In genomic region chr10:127291881-127292638, GRCm38 (mm10) we compare ENCODE assay signal across 8 mouse cellular contexts. TPM values are rescaled to one million over a fixed set of nuclear protein-coding genes. Genes with fewer than 3 reads are reported as not detected.
A peak's percentile ranks its signal among the peaks of the same experiment; 100 is the strongest.
DNase-seq lines count a peak whose midpoint lies in the region; ATAC-seq and TF ChIP-seq lines count a peak whose summit lies in the region.

No protein-coding gene starts in this region.

- peak overlapping the region; percentile 64 for H3K4me3 ChIP-seq in left cerebral cortex, adult 2 months
- peak overlapping the region; percentile 88 for H3K4me3 ChIP-seq in embryonic facial prominence, embryonic 10.5 days
- H3K4me3 ChIP-seq in intestine, embryonic 15.5 days (replicated peaks), result peak overlapping the region; percentile 69

- ATAC-seq in intestine, embryonic 15.5 days, result no peak

- H3K4me2 ChIP-seq in intestine, embryonic 15.5 days (replicated peaks), result peak overlapping the region; percentile 78

- H3K27ac ChIP-seq in left cerebral cortex, adult 2 months, result peak overlapping the region; percentile 4; the same call in 1 of the 2 replicates
- peak overlapping the region; percentile 95 for H3K27ac ChIP-seq in embryonic facial prominence, embryonic 10.5 days (replicated peaks)
- H3K27ac ChIP-seq in intestine, embryonic 15.5 days, result peak overlapping the region; percentile 92; the same call in 1 of the 2 replicates

- H3K36me3 ChIP-seq in embryonic facial prominence, embryonic 10.5 days (replicated peaks), result peaks cover 55% of the 10 kb centered on the region
- peaks cover 38% of the 10 kb centered on the region for H3K36me3 ChIP-seq in intestine, embryonic 15.5 days

- no peak for TF ChIP-seq CTCF in left cerebral cortex, adult 2 months (IDR thresholded peaks at IDR 0.05)

- no peaks in the 10 kb centered on the region for H3K9me3 ChIP-seq in embryonic facial prominence, embryonic 10.5 days
- no peaks in the 10 kb centered on the region for H3K9me3 ChIP-seq in intestine, embryonic 15.5 days

- DNase-seq in left cerebral cortex, adult 2 months (ENCODE audit: extremely low spot score in 1 of 2, low spot score in 2 of 2), result no peak
- no peak for DNase-seq in left cerebral cortex, postnatal 10 days (ENCODE audit: extremely low spot score in 1 of 2, low spot score in 2 of 2)
- no peak for DNase-seq in embryonic facial prominence, embryonic 10.5 days (ENCODE audit: low spot score)
- peak; percentile 57 for DNase-seq in naive thymus-derived CD4-positive, alpha-beta T cell, adult 2 months (ENCODE audit: low read depth)
- no peak for DNase-seq in ovary, postnatal 10 days (ENCODE audit: low spot score)
- DNase-seq in left cerebral cortex, adult 11 months (ENCODE audit: low spot score), result no peak
- no peak for DNase-seq in cerebellum, postnatal 10 days

- peak overlapping the region; percentile 69 for H3K9ac ChIP-seq in intestine, embryonic 15.5 days

- peaks cover 48% of the 10 kb centered on the region for H3K4me1 ChIP-seq in embryonic facial prominence, embryonic 10.5 days
- H3K4me1 ChIP-seq in intestine, embryonic 15.5 days (replicated peaks), result peaks cover 23% of the 10 kb centered on the region

- 64% methylated on average over 5 of the region's 5 CpGs for WGBS in embryonic facial prominence, embryonic 10.5 days
- WGBS in intestine, embryonic 15.5 days, result 35% methylated on average over 5 of the region's 5 CpGs

- H3K27me3 ChIP-seq in embryonic facial prominence, embryonic 10.5 days (replicated peaks; ENCODE audit: low read depth, poor library complexity, severe bottlenecking), result no peaks in the 10 kb centered on the region
- H3K27me3 ChIP-seq in intestine, embryonic 15.5 days (replicated peaks), result no peaks in the 10 kb centered on the region

- intact Hi-C loops in left cerebral cortex, adult 2 months (cut with DNase I), result no loop called here
- intact Hi-C loops in left cerebral cortex, postnatal 10 days (cut with DNase I), result no loop called here

RNA-seq across cellular contexts. Expression of gene Mbd6, which starts 3.2 kb away (rescaled TPM):
- total RNA-seq in left cerebral cortex, adult 2 months (2021), result 10 to 100 TPM; 42.2 to 52.4 TPM
- 10 to 100 TPM; 37.4 to 45.5 TPM for total RNA-seq in left cerebral cortex, postnatal 10 days (2021)
- polyA plus RNA-seq in embryonic facial prominence, embryonic 10.5 days (2016; fragmentation: Nextera tagmentation; extraction: Ambion mirVana), result 11.1 and 12.2 TPM in 2 replicates
- 13.1 and 15.7 TPM in 2 replicates for polyA plus RNA-seq in intestine, embryonic 15.5 days (2015; fragmentation: Nextera tagmentation; extraction: Ambion mirVana)

RNA-seq across cellular contexts. Expression of gene Mars, which starts 19.5 kb away (rescaled TPM):
- 10 to 100 TPM; 55.3 to 61.5 TPM for total RNA-seq in left cerebral cortex, adult 2 months (2021)
- total RNA-seq in left cerebral cortex, postnatal 10 days (2021), result 10 to 100 TPM; 59.1 to 62.0 TPM
- polyA plus RNA-seq in embryonic facial prominence, embryonic 10.5 days (2016; fragmentation: Nextera tagmentation; extraction: Ambion mirVana), result 160 and 175 TPM in 2 replicates
- 113 and 129 TPM in 2 replicates for polyA plus RNA-seq in intestine, embryonic 15.5 days (2015; fragmentation: Nextera tagmentation; extraction: Ambion mirVana)

RNA-seq across cellular contexts. Expression of gene Dctn2, which starts 25.9 kb away (rescaled TPM):
- 100 to 1,000 TPM; 254 to 259 TPM for total RNA-seq in left cerebral cortex, adult 2 months (2021)
- total RNA-seq in left cerebral cortex, postnatal 10 days (2021), result 100 to 1,000 TPM; 322 to 330 TPM
- 187 and 197 TPM in 2 replicates for polyA plus RNA-seq in embryonic facial prominence, embryonic 10.5 days (2016; fragmentation: Nextera tagmentation; extraction: Ambion mirVana)
- 150 and 154 TPM in 2 replicates for polyA plus RNA-seq in intestine, embryonic 15.5 days (2015; fragmentation: Nextera tagmentation; extraction: Ambion mirVana)

RNA-seq across cellular contexts. Expression of gene Kif5a, which starts 28.9 kb away (rescaled TPM):
- total RNA-seq in left cerebral cortex, adult 2 months (2021), result 1,000 to 10,000 TPM; 1,016 to 1,023 TPM
- 100 to 1,000 TPM; 468 to 479 TPM for total RNA-seq in left cerebral cortex, postnatal 10 days (2021)
- polyA plus RNA-seq in embryonic facial prominence, embryonic 10.5 days (2016; fragmentation: Nextera tagmentation; extraction: Ambion mirVana), result 11.6 and 11.9 TPM in 2 replicates
- 5.9 and 6.4 TPM in 2 replicates for polyA plus RNA-seq in intestine, embryonic 15.5 days (2015; fragmentation: Nextera tagmentation; extraction: Ambion mirVana)

RNA-seq across cellular contexts. Expression of gene Arhgap9, which starts 29.7 kb away (rescaled TPM):
- total RNA-seq in left cerebral cortex, adult 2 months (2021), result 1 to 10 TPM in 1 of 2 experiments, under 1 TPM in 1; 0.47 to 1.2 TPM
- under 1 TPM; 0.92 to 0.93 TPM for total RNA-seq in left cerebral cortex, postnatal 10 days (2021)
- polyA plus RNA-seq in embryonic facial prominence, embryonic 10.5 days (2016; fragmentation: Nextera tagmentation; extraction: Ambion mirVana), result 2.0 and 2.1 TPM in 2 replicates
- 6.1 and 6.7 TPM in 2 replicates for polyA plus RNA-seq in intestine, embryonic 15.5 days (2015; fragmentation: Nextera tagmentation; extraction: Ambion mirVana)

Comparison
In these comparisons a context has a peak if more than half of its experiments do, and no peak if none do; other contexts are left out.
1. H3K27ac ChIP-seq: peak in every context shown above with its lines; median percentile 95 in embryonic facial prominence, embryonic 10.5 days; 92 in intestine, embryonic 15.5 days; 4 in left cerebral cortex, adult 2 months.